ENCODE assay signal across 22 mouse cellular contexts in genomic region chr2:21507449-21507848, GRCm38 (mm10).
DNase-seq lines count a peak whose midpoint lies in the region; ATAC-seq lines count a peak whose summit lies in the region.
"Had no signal": no experiment of that assay in that cellular context is flagged by ENCODE, and none has a peak within 500 bp of the region (broad histone marks: within the 10 kb centered on the region; RNA-seq: fewer than 3 reads in every experiment).

No protein-coding gene starts in this region.

- no peak for DNase-seq in hindbrain, embryonic 11.5 days (ENCODE audit: low spot score)
- DNase-seq in hindbrain, embryonic 14.5 days (ENCODE audit: low spot score): no peak
- DNase-seq in neural tube, embryonic 10.5 days (ENCODE audit: extremely low spot score, low spot score): no peak
- no peak for DNase-seq in heart, postnatal 14 days
- DNase-seq: adrenal gland, adult 8-10 months; adrenal gland, postnatal 25 days; cerebellum, adult 18-20 months; cerebellum, adult 9-10 months; cerebellum, postnatal 14 days; forebrain, postnatal 0 days; gastrocnemius, adult 2 months; gastrocnemius, postnatal 14 days; heart, adult 11 months; heart, postnatal 36 days had no signal

- peak; percentile 30; the same call in 1 of the 2 replicates for ATAC-seq in hindbrain, embryonic 11.5 days (ENCODE audit: low FRiP score)
- no peak for ATAC-seq in hindbrain, embryonic 14.5 days (ENCODE audit: low FRiP score)
- ATAC-seq in neural tube, embryonic 13.5 days (ENCODE audit: low read depth): peak; percentile 56; the same call in 1 of the 2 replicates
- ATAC-seq in neural tube, embryonic 14.5 days (ENCODE audit: low read depth): peak; percentile 44; the same call in 1 of the 2 replicates
- ATAC-seq: activated CD4-positive, CD25-positive, alpha-beta regulatory T cell, adult 4 months; CD4-positive, CD25-positive, alpha-beta regulatory T cell, adult 4 months; forebrain, postnatal 0 days had no signal

- H3K27ac ChIP-seq in hindbrain, embryonic 11.5 days (ENCODE audit: low read depth, low read length): no peak overlapping the region
- no peak overlapping the region for H3K27ac ChIP-seq in hindbrain, embryonic 14.5 days
- H3K27ac ChIP-seq in neural tube, embryonic 13.5 days (replicated peaks): no peak overlapping the region
- H3K27ac ChIP-seq in neural tube, embryonic 14.5 days (ENCODE audit: low read depth, low read length): no peak overlapping the region
- H3K27ac ChIP-seq: forebrain, embryonic 10.5 days; gastrocnemius, adult 2 months; hindbrain, embryonic 10.5 days; hindbrain, embryonic 15.5 days had no signal

- H3K9ac ChIP-seq in hindbrain, embryonic 11.5 days (ENCODE audit: low read depth, low read length): no peak overlapping the region
- H3K9ac ChIP-seq in hindbrain, embryonic 14.5 days: no peak overlapping the region
- no peak overlapping the region for H3K9ac ChIP-seq in neural tube, embryonic 13.5 days
- H3K9ac ChIP-seq in neural tube, embryonic 14.5 days (replicated peaks; ENCODE audit: low read depth, low read length): no peak overlapping the region
- H3K9ac ChIP-seq: forebrain, postnatal 0 days; hindbrain, embryonic 15.5 days had no signal

- no peaks in the 10 kb centered on the region for H3K27me3 ChIP-seq in hindbrain, embryonic 11.5 days (ENCODE audit: control insufficient read depth, insufficient read depth, low read length)
- no peaks in the 10 kb centered on the region for H3K27me3 ChIP-seq in hindbrain, embryonic 14.5 days (ENCODE audit: control insufficient read depth, insufficient read depth, low read length)
- H3K27me3 ChIP-seq in neural tube, embryonic 13.5 days: no peaks in the 10 kb centered on the region
- H3K27me3 ChIP-seq in neural tube, embryonic 14.5 days (ENCODE audit: control insufficient read depth, insufficient read depth, low read length): no peaks in the 10 kb centered on the region
- H3K27me3 ChIP-seq: hindbrain, embryonic 15.5 days had no signal

- no peak overlapping the region for H3K4me2 ChIP-seq in hindbrain, embryonic 11.5 days (replicated peaks; ENCODE audit: low read depth, low read length)
- no peak overlapping the region for H3K4me2 ChIP-seq in hindbrain, embryonic 14.5 days (replicated peaks)
- H3K4me2 ChIP-seq in neural tube, embryonic 13.5 days: no peak overlapping the region
- H3K4me2 ChIP-seq in neural tube, embryonic 14.5 days (ENCODE audit: low read depth, low read length): no peak overlapping the region
- H3K4me2 ChIP-seq: heart, embryonic 11.5 days; hindbrain, embryonic 15.5 days had no signal

- H3K9me3 ChIP-seq in hindbrain, embryonic 11.5 days (ENCODE audit: control insufficient read depth, low read length): no peaks in the 10 kb centered on the region
- H3K9me3 ChIP-seq in hindbrain, embryonic 14.5 days (ENCODE audit: control insufficient read depth, low read length): no peaks in the 10 kb centered on the region
- no peaks in the 10 kb centered on the region for H3K9me3 ChIP-seq in neural tube, embryonic 13.5 days
- H3K9me3 ChIP-seq in neural tube, embryonic 14.5 days (ENCODE audit: control insufficient read depth, low read length): no peaks in the 10 kb centered on the region
- H3K9me3 ChIP-seq: forebrain, embryonic 10.5 days; hindbrain, embryonic 10.5 days; hindbrain, embryonic 15.5 days had no signal

- no peaks in the 10 kb centered on the region for H3K36me3 ChIP-seq in hindbrain, embryonic 11.5 days (ENCODE audit: control insufficient read depth, insufficient read depth, low read length)
- H3K36me3 ChIP-seq in hindbrain, embryonic 14.5 days (replicated peaks; ENCODE audit: control insufficient read depth, insufficient read depth): no peaks in the 10 kb centered on the region
- H3K36me3 ChIP-seq in neural tube, embryonic 13.5 days: no peaks in the 10 kb centered on the region
- no peaks in the 10 kb centered on the region for H3K36me3 ChIP-seq in neural tube, embryonic 14.5 days (ENCODE audit: control insufficient read depth, insufficient read depth, low read length)
- H3K36me3 ChIP-seq: forebrain, embryonic 10.5 days; hindbrain, embryonic 10.5 days; hindbrain, embryonic 15.5 days had no signal

- no peak overlapping the region for H3K4me3 ChIP-seq in hindbrain, embryonic 11.5 days (ENCODE audit: low read depth, low read length)
- H3K4me3 ChIP-seq in hindbrain, embryonic 14.5 days (replicated peaks; ENCODE audit: low read length): no peak overlapping the region
- no peak overlapping the region for H3K4me3 ChIP-seq in neural tube, embryonic 13.5 days
- no peak overlapping the region for H3K4me3 ChIP-seq in neural tube, embryonic 14.5 days (ENCODE audit: low read depth, low read length)
- H3K4me3 ChIP-seq: forebrain, embryonic 10.5 days; gastrocnemius, adult 2 months; hindbrain, embryonic 10.5 days; hindbrain, embryonic 15.5 days had no signal

- 71% methylated on average over 1 of the region's 1 CpGs for WGBS in hindbrain, embryonic 11.5 days
- WGBS in hindbrain, embryonic 14.5 days: 71% methylated on average over 1 of the region's 1 CpGs
- 71% methylated on average over 1 of the region's 1 CpGs for WGBS in neural tube, embryonic 13.5 days
- WGBS in neural tube, embryonic 14.5 days: 62% methylated on average over 1 of the region's 1 CpGs

- intact Hi-C loops in heart, postnatal 14 days (cut with DNase I): no loop called here

- no peaks in the 10 kb centered on the region for H3K4me1 ChIP-seq in hindbrain, embryonic 11.5 days (replicated peaks; ENCODE audit: control insufficient read depth, insufficient read depth, low read length)
- no peaks in the 10 kb centered on the region for H3K4me1 ChIP-seq in hindbrain, embryonic 14.5 days (replicated peaks; ENCODE audit: control insufficient read depth, insufficient read depth, low read length)
- H3K4me1 ChIP-seq in neural tube, embryonic 13.5 days (replicated peaks): no peaks in the 10 kb centered on the region
- no peaks in the 10 kb centered on the region for H3K4me1 ChIP-seq in neural tube, embryonic 14.5 days (ENCODE audit: control insufficient read depth, insufficient read depth, low read length)
- H3K4me1 ChIP-seq: forebrain, embryonic 10.5 days; hindbrain, embryonic 10.5 days; hindbrain, embryonic 15.5 days had no signal
